Mouse (Mus musculus) bone marrow, adult 2 months (tissue): Measurements from ENCODE around the gene Triap1.

Experiments
- CTCF ChIP-seq: fragments of 200-500 bp; IDR thresholded peaks from 2 replicates; pipeline ENCODE4 v1.5.1; 2011; ENCODE audit warnings: low read length, control low read depth; ENCODE audit not compliant: control insufficient read depth, insufficient read depth
- POLR2A ChIP-seq: fragments of 200-500 bp; IDR thresholded peaks from 2 replicates; pipeline ENCODE4 v1.6.1; 2011; ENCODE audit warnings: low read depth, mild to moderate bottlenecking, control low read depth, low read length, borderline replicate concordance; ENCODE audit not compliant: control insufficient read depth

- TF ChIP-seq CTCF (no peak), POLR2A (no peak)
These were observed 23.2 kb upstream of the Triap1 start for GRCm38 (mm10) chr5:115317645-115318328.
